Mouse (Mus musculus) activated CD4-positive, CD25-positive, alpha-beta regulatory T cell, adult 4 months (primary cell): ENCODE results near the gene Pth2r. TPM values are rescaled to one million over a fixed set of nuclear protein-coding genes. Genes with fewer than 3 reads are reported as not detected.
A peak's percentile ranks its signal among the peaks of the same experiment; 100 is the strongest.

Source experiments
- ATAC-seq: one replicate; pipeline ENCODE4 v1.8.0; 2017
- polyA plus RNA-seq, 2 experiments: library from polyadenylated mRNA; unstranded; fragments of 100-300 nt; shearing (Covaris generic); gene quantifications; one replicate each; pipeline ENCODE4 v1.2.1; 2017

The Pth2r gene
- not detected for polyA plus RNA-seq

DNA sequence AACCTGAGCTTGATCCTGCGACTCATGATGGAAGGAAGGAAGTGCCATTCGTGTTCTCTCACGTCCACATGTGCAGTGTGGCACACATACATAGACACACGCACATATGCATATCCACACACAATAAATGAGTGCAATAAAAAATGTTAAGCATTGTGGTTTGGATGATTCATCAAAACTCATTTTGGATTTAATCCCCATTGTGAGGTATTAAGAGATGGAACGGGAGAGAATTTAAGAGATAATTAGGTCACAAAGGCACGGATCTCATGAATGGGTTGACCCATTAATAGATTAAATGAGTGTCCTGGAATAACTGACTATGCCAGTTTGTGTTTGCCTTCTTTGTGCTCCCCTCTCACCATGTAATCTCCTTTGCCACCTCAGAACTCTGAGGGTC lies at the start of gene Pth2r:
Pth2r (plus strand) TSS at position 301 of the 400 bp plus-strand sequence.
- no peak for ATAC-seq

DNA sequence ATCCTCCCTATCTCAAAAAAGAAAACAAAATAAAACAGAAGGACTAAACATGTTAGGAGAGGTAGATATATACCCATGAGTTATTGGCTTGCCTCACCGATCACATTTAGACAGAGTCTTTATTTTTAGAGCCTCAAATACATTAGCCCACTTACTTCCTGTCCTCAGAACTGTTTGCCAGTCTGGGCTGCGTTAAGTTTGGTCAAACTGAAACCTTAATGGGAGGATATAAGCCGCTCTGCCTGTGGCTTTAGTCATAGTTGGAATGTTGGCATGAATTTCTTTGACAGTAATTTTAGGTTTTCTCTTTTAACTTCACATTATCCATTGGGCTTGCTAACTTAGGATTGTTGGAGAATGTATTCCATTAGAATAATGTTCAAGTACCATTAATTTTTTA lies 44.1 kb upstream of the Pth2r start:
- ATAC-seq, result peak; percentile 59

GRCm38 (mm10) chr1:65245637-65246036 lies 36.2 kb upstream of the Pth2r start:
- no peak for ATAC-seq

DNA sequence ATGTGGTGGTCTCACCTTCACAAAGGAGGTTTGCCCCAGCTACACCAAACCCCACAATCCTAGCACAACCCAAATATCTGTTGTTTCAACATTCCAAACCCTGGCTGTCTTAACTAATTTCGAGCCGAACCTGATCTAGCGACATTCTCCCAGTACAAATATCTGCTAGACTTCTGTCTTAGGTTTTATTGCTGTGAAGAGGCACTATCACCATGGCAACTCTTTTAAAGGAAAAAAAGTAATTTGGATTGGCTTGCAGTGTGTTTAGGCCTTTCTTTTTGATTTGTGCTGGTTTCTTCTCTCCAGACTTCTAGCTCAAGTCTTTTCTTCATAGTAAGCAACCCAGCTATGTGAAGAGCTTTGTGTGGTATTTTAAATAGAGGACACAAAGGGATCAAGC lies 1.4 kb upstream of the Pth2r start:
- no peak for ATAC-seq

DNA sequence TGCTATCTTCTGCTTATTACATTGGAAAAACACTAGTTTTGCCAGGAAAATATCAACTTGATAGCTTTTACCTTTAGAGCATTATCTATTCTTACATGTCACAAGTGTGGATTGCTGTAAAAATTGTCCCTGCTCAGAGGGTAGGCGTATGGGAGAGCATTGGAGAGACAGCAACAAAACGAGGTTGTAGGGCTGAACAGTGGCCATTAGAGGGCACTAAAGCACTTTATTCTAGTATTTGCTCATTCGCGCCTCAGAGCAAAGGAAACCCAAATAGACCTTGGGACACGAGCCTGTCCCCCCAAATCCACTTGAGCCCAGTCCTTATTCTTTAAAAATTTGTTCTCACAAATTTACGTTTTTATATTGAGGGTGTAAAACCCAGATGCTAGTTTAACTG lies 910 bp downstream of the Pth2r start:
- peak; percentile 40 for ATAC-seq

DNA sequence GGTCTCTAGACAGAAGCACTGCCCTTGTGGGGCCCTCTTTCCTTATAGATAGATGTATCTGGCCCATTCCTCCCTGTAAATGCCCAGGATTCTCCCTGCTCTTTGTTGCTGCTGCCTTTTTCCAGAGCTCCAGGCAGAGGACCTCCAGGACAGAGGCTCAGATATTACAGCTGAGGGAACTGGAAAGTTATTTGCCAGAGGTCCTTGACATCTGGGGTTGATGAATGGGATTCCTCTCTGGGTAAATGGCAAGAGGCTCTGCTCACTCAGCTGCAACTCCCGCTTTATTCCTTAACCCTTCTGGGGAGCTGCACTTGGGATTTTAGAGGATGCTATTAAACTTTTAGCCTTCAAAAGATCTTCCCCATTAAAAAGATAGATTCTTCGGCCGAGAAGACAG lies 26.6 kb downstream of the Pth2r start:
- no peak for ATAC-seq

GRCm38 (mm10) chr1:65311214-65311933 lies 29.5 kb downstream of the Pth2r start:
- ATAC-seq, result no peak

DNA sequence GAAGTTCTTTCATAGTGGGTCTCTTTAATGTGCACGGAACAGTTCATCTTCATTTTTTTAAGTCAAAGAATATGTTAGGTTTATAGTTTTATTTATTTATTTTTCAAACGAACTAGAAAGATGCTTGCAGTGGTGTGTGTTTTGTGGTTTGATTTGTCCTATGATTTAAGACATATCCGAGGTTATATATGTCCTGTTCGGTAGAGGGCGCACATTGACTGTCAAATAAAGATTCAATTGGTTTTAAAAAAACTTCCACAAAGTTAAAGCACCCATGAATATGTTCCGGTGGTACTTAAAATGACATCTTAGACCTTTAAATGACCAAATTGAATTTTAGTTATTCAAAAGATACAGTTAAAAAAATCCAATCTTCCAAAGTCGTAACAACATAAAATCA lies 30.3 kb downstream of the Pth2r start:
- no peak for ATAC-seq

GRCm38 (mm10) chr1:65312896-65313295 lies 31.0 kb downstream of the Pth2r start:
- ATAC-seq, result no peak

GRCm38 (mm10) chr1:65314054-65315021 lies 32.5 kb downstream of the Pth2r start:
- no peak for ATAC-seq

DNA sequence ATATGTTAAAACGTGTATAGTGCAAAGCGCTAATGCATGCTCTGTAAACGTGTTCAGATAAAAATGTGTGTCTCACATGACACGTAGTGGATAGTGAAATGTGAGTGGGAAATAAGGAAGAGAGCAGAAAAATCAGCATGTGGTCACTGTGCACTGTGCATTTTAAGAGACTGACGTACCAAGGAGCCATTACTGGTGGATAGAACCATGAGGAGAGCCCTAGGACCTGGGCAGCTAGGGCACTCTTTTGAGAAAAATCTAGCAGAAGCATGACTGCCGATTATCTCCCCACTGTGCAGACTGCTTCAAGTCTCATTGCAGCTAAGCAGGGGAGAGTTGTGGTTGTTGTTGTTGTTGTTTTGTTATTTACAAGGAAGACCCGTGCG lies 33.2 kb downstream of the Pth2r start:
- no peak for ATAC-seq

GRCm38 (mm10) chr1:65334026-65334425 lies 52.2 kb downstream of the Pth2r start:
- ATAC-seq, result no peak

- ATAC-seq, result no peak
Observed at GRCm38 (mm10) chr1:65337768-65338167, 55.9 kb downstream of the Pth2r start.

GRCm38 (mm10) chr1:65340240-65340639 lies 58.4 kb downstream of the Pth2r start:
- no peak for ATAC-seq

DNA sequence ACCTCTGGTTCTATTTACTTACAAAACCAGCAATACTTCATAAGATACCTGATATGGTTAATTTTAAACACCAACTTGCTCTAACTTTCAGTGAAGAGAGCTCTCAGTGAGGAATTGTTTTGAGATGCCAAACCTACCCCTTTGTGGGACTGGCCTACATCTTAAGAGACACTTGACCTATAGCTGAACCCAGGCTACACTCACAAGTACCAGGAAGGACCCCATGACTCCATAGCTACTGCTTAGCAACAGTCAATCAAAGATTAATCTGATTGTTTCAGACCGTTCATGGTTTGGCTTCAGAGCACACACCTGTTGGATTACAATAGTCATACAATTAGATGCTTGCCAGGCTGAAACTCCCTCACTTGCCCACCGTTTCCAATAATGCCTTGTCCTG lies 71.1 kb downstream of the Pth2r start:
- ATAC-seq, result no peak

DNA sequence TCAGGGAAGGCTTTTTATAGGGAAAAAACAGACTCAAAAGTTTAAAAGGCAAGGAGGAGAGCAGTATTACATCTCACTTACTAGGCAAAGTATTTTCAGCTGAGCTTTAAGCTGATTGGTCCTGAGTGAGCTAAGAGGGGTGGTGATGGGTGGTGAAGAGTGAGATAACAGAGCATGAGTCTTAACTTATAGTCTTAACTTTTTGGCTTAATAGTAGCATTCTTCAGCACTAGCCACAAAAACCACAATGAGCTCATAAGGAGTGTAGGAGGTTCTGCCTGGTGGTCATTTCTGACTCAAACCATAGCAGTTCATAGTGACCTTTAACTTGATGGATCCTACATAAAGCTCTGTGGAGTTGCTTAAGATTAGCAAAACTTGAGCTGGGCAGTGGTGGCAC lies 72.3 kb downstream of the Pth2r start:
- no peak for ATAC-seq

- no peak for ATAC-seq
Observed at GRCm38 (mm10) chr1:65388328-65388727, 106.5 kb downstream of the Pth2r start.

GRCm38 (mm10) chr1:65389621-65390020 lies 107.8 kb downstream of the Pth2r start:
- ATAC-seq, result no peak

GRCm38 (mm10) chr1:65407441-65407840 lies 125.6 kb downstream of the Pth2r start:
- ATAC-seq, result no peak

GRCm38 (mm10) chr1:65420909-65421308 lies 139.1 kb downstream of the Pth2r start:
- no peak for ATAC-seq

DNA sequence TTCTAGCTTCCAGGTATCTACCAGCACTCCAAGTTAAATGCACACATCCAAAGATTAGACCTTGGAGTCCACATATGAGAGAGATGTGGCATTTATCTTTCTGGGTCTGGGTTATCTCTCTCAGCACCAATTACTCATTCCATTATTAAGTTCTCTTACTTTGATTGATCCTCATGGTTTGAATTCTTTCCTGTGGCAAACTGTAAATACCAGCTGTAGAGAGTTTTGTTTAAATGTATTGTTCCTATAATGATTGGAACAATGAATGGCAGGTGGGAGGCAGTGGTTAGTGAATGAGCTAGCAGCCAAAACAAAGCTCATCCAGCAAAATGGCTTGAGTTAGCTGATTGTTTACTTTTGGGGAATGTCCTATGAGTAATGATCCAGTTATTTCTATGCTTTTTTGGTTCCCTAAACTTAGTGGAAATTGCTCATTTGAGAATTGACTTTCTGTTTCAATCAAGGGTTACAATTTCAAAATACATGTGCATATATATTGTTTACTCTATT lies 140.7 kb downstream of the Pth2r start:
- no peak for ATAC-seq
